Mouse (Mus musculus) fat pad, adult 2 months (tissue): ENCODE results near the gene 1700019D03Rik.
"Not testable (repeated sequence)": the region's sequence is repeated elsewhere in the genome, so short reads cannot be mapped to it uniquely, and the experiment has no call there.

Experiments used
- DNase-seq: peaks from one replicate; pipeline ENCODE4 v3.0.0-alpha.2; 2011; ENCODE audit warnings: low read depth, low spot score; ENCODE audit errors: extremely low read depth

1700019D03Rik gene

GRCm38 (mm10) chr1:52955102-52955501 is 64.9 kb downstream of the 1700019D03Rik start:
- no peak for DNase-seq

GRCm38 (mm10) chr1:52954456-52954855 is 65.5 kb downstream of the 1700019D03Rik start:
- DNase-seq = no peak

GRCm38 (mm10) chr1:52953548-52953947 is 66.4 kb downstream of the 1700019D03Rik start:
- no peak for DNase-seq

DNA sequence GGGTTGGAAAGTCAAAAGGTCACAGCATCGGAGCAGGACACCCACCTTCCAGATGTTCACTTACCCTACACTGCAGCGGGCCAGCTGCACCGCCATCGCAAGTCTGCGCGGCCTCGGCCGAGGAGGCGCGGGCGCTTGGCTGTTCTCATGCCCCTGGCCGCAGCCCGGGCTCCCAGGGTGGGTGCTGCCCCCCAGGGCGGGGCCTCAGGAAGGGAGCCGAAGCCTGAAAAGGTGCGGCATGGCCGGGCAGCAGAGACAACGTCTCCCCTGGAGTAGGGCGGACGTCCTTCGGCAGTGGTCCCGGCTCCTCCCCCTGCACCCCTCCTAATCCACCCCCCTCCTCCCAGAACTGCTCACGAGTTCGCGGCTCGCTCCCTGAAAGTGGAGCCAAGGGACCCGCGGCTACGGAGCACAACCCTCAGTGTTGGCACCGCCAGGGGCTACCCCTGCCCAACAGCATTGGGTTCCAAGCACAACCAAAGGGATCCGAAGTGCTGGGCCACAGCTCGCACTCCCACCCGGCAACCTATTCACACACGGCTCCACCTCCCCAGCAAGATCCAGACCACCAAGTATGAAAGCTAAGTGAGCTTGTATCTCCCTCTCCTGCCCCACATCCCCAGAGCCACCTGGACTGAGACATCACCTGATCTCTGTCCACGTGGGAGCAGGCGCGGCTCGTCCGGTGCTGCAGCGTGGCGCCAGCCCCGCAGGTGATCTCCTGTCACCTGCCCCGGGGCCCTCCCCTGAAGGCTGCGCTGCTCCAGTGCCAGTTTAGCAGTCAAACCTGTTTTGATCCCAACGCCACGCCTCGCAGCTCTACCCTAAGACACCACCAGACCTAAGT is 67.2 kb downstream of the 1700019D03Rik start:
- DNase-seq = no peak

GRCm38 (mm10) chr1:52952143-52952542 is 67.8 kb downstream of the 1700019D03Rik start:
- DNase-seq = no peak

- no peak for DNase-seq
These were observed 68.7 kb downstream of the 1700019D03Rik start for GRCm38 (mm10) chr1:52951146-52951868.

DNA sequence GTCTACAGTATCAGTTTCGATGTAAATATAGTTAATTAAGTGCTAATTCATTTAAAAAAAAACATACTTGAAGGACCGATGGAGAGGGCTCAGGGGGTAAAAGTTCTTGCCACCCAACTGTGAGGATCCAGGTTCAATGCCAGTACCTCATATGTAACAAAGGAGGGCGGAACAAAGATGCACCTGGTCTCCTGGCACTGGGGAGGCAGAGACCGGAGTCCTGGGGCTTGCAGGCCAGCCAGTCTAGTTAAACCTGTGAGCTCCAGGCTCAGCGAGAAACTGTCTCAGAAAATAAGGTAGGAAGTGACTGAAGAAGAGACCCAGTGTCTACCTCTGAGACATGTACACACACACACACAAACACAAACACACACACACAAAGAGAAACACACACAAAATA is 72.1 kb downstream of the 1700019D03Rik start:
- no peak for DNase-seq

- no peak for DNase-seq
These were observed 81.0 kb downstream of the 1700019D03Rik start for GRCm38 (mm10) chr1:52939021-52939420.

- DNase-seq = no peak
These were observed 85.5 kb downstream of the 1700019D03Rik start for GRCm38 (mm10) chr1:52934494-52934893.

GRCm38 (mm10) chr1:52924482-52924881 is 95.5 kb downstream of the 1700019D03Rik start:
- not testable (repeated sequence) for DNase-seq

GRCm38 (mm10) chr1:52918897-52919296 is 101.1 kb downstream of the 1700019D03Rik start:
- not testable (repeated sequence) for DNase-seq

- DNase-seq = no peak
These were observed 103.3 kb downstream of the 1700019D03Rik start for GRCm38 (mm10) chr1:52916655-52917054.

DNA sequence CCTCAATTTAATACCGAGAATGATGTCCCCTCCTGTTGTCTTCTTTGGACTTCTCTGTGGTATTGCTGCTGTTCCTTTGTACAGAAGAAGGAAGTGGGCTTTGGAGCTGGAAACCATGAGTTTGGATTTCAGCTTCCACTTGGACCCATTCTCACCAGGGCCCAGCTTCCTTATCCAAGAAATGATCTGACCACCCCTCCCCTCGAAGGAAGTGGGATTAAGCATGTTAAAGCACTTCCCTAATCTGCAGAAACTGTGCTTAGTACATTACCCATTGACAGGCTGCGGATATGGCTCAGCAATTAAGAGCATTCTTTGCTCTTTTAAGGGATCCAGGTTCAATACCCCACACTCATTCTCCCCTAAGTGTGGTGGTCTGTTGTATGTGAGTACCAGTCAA is 110.2 kb downstream of the 1700019D03Rik start:
- DNase-seq = no peak

DNA sequence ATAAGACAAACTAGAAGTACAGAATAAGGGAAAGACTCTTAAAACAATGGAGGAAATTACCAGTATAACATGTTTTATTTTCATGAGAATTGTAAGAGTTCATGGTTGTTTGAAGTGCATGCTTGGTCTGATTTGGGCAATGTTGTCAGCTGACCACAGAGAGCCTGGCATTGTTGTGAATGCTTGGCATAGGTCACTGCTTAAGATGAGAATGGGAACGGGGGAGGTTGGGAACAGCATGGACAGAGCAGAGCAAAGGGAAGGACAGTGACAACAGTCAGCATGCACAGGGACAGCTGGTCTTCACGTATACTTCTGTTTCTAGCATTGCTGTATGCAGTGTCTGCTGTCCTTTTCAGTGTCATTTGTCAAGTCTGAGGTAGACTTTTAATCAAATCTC is 135.8 kb downstream of the 1700019D03Rik start:
- no peak for DNase-seq
